Mouse (Mus musculus) forelimb bud, embryonic 11.5 days (tissue): ENCODE measurements at regions not wholly inside any gene's neighbourhood (a gene's known extent, or its start where the extent isn't known, plus 50 kb on each side); places are given as distances from the start of the nearest gene placed in this dataset.

Experiments
- DNase-seq: peaks from one replicate; pipeline ENCODE4 v3.0.0-alpha.2; 2012; ENCODE audit warnings: low read depth, low spot score

DNA sequence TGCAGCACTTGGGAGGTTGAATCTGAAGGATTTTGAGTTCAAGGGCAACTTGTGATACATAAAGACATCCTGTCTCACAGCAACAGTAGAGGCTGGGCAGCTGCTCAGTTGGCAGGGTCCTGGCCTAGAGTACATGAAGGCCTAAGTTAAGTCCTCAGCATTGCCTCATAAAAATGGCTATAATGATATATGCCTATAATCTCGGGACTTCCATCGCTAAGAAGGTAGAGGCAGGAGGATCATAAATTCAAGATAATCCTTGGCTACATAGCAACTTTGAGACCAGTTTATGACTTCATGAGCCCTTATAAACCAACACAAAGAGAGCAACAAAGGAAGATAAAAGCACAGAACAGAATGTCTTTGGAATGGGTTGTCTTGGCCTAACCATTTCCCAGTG lies 570.0 kb upstream of the Auts2 start:
- DNase-seq = no peak

- DNase-seq = peak; percentile 85
Measured at GRCm38 (mm10) chr5:133106691-133107354, 563.7 kb upstream of the Auts2 start.

- DNase-seq = no peak
Measured at GRCm38 (mm10) chr5:133096340-133096739, 553.2 kb upstream of the Auts2 start.

DNA sequence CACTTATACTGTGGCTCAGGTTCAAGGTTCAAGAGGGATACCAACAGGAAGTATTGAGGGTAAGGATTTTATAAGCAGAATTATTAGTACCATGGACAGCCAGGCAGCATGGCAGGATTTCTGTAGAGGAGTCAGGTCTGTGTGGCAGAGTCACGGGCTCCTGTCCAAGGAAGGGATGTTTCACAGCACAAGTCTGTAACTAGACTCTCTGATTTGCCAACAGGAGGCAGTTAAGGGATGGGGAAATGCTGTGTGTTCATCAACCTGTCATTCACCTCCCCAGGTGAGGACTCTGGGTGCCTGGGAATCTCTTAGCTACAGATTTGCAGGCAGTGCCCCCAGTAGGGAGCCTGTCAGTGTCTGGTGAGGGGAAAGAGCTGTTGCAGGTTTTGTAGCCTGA lies 541.7 kb upstream of the Auts2 start:
- no peak for DNase-seq

DNA sequence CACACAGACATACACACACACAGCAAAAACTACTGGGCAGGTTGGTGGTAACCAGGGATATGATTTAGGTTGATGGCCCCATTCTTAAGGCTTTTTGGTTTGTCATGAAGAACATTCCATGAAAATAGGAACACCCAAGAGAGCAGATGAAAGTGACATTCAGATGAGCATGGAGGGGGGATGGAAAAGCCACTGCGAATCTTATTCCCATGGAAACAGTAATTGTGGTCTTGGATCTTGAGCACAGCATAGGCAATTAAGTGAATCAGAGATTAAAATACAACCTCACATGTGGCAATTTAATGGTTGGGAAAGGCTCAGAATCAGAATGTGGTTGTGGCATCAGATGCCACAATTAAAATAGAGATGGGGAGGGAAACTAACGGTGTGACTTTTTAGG lies 537.6 kb upstream of the Auts2 start:
- DNase-seq = no peak

DNA sequence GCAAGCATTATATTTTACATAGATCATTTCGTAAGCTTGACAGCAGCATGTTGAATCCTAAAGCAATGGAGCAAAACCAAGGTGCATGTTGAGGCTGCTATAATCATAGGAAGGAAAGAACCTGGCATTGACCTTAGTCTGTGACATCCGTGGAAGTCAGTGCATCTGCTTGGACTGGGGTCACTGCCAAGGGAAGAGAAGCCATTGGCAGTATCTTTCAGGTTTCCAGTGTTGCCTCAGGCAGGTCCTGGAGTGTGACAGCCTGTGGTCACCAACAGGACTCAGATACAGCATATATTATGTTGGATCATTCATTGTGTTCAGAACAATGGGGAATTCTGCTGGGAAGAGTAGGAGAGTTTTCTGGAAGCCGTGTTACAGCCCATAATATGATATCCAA lies 535.8 kb upstream of the Auts2 start:
- DNase-seq = no peak

DNA sequence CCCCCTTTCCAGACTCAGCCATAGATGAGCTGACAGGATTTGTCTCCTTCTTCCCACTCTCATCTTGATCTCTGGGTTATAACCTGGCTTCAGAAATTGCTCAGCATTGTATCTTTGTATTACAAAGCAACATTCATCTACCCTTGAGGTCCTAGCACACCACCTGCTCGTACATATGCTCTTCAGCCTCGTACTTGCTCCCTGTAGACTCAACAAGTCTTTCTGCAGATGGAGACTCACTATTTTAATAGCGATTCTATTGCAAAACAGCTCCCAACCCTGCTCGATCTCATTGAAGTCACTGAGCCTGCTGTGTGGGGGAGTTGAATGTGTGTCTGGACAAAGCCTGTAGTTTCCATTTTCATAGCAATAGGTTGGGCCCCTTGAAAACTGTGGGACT lies 535.2 kb upstream of the Auts2 start:
- DNase-seq = no peak

DNA sequence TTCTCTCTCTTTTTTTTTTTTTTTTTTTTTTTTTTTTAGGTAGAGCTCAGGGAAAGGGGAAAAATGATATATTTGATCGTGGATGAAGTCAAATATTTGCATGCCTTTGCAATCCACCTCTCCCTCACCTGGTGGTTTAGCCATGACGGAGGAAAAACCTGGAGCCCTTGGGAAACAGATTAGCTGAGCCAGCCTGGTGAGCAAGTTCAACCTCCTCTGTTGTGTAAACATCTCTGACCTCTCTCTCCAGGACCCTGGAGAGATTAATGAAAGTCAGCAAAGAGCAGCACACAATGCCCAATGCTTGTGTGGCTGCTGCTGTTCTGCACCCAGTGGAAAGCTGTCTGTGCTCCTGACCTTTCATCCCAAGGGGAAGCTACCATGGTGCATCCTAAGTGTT lies 530.2 kb upstream of the Auts2 start:
- no peak for DNase-seq

- no peak for DNase-seq
Measured at GRCm38 (mm10) chr5:133070141-133070540, 527.0 kb upstream of the Auts2 start.

GRCm38 (mm10) chr5:133062481-133062880 lies 519.3 kb upstream of the Auts2 start:
- no peak for DNase-seq

DNA sequence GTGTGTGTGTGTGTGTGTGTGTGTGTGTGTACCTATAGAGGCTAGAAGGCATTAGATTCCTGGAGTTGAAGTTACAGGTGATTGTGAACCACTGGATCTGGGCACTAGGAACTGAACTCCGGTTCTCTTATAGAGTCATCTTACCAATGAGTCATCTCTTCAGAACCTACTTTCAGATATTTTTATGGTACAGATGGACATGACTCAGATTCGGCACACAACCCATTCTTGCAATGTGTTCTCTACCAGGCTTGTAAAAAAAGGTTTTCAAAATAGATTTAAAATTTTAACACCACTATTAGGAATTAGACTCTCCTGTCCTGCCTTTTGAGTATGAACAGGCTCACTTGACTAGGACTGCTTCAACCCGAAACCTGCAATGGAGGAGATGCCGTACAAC lies 504.3 kb upstream of the Auts2 start:
- DNase-seq = no peak

DNA sequence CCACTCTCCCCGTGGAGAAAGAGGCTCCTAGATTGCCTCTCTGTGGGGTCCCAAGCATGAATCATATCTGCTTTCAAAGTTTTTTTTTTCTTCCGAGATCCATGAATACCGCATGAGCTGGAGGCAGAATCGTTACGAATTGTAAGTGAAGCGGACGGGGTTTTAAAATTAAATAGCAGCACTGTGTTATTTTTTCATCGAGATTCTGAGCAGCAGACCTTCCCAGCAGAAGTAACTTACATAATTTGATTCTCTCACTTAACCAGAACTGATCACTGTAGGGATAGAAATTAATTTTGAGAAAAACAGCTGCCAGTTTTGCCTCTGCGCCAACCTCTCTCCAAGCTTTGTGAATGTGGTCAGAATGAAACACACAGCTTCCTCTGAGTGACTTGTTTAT lies 502.5 kb upstream of the Auts2 start:
- no peak for DNase-seq

- no peak for DNase-seq
Measured at GRCm38 (mm10) chr5:133027590-133027989, 484.4 kb upstream of the Auts2 start.

DNA sequence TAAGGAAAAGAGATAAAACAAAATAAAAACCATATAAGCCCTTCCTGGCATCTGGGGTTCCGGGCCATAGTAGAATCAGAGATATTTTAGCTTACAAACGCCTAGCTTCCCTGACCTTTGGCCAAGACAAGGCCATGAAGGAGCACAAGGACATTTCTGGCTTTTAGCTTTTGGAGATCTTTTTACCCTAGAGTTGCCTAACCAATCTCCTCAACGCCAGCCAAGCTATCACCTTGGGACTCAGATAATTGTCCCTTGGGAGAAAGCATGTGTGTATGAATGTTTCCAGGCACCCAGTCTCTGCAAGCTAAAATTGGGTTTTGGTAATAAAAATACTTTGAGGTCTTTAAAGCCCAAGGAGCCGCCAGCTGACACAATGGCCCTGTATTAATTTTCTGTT lies 482.0 kb upstream of the Auts2 start:
- no peak for DNase-seq

GRCm38 (mm10) chr5:133020821-133021220 lies 477.7 kb upstream of the Auts2 start:
- no peak for DNase-seq

- DNase-seq = no peak
Measured at GRCm38 (mm10) chr5:133020116-133020515, 477.0 kb upstream of the Auts2 start.

DNA sequence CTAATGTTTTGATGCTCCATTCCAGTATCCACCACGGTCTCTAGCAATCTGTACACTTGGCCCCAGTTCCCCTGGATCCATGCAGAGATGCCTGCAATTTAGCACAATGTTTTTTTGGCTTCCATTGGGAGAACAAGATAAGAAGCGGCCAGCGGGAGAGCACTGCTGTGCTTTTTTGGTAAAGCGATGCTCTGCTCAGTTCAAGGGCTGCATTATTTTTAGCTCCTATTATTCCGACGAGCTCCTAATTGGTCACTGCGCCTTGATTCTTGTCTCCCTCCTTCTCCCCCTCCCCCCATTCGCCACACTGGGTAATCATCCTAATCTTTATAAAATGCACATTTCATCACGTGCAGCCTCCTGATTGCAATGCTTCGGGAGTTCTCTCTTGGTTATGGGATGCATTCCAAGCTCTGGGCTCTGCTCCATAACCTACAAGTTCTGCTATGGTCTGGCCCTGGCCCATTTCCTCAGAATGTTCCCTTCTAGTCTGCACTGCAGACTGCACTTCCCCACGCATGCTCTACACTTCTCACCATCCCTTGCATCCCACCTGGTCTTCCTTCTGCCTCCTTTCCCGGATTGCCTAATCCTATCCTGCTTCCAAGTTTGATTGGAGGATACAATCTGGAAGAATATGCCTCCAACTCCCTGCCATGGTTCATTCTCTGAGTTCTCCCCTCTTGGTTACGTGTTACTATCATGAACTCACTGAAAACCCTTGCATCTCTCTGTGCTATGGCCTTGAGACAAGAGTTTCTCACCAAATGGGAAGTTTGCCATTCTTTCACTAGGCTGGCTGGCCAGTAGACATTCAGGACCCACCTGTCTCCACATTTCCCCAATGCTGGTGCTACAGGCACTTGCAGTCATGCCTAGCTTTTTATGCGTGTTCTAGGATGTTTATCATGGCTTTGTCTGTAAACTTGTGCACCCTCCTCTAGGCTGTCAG lies 467.8 kb upstream of the Auts2 start:
- DNase-seq = no peak

DNA sequence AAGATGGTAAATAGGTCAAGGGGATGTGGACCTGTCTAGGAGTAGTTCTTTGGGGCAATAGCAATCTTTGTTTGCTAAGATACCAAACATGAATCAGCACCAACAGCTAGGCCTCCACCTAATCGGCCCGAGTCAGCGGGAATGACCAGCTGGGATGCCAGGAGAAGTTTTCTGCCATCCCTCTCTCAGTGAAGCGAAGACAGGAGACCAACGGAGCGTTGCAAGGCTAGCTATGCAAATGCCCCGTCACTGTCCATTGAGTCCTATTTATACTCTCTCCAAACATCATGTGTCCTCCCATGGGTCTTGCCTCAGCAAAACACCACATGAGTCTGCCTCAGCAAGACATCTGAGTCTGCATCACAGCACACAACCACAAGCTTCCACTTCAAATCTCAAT lies 439.7 kb upstream of the Auts2 start:
- no peak for DNase-seq

DNA sequence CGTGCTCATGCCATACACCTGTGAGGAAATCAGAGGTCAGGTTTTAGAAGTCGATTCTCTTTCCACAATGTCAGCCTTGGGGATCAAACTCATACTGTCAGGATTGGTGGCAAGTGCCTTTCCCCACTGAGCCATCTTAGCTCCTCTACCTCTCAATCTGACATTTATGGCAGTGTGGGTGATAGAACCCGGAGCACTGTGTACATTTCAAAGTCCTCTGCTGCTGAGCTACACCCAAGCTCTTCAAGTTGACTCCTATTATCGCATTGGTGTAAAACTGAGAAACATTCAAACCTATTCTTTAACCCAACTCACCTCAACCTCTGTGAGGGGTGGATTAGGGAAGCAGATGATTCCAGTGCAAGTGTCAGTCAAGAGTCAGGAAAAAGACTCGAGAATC lies 435.9 kb upstream of the Auts2 start:
- no peak for DNase-seq

GRCm38 (mm10) chr5:132975303-132975932 lies 432.3 kb upstream of the Auts2 start:
- DNase-seq = no peak

DNA sequence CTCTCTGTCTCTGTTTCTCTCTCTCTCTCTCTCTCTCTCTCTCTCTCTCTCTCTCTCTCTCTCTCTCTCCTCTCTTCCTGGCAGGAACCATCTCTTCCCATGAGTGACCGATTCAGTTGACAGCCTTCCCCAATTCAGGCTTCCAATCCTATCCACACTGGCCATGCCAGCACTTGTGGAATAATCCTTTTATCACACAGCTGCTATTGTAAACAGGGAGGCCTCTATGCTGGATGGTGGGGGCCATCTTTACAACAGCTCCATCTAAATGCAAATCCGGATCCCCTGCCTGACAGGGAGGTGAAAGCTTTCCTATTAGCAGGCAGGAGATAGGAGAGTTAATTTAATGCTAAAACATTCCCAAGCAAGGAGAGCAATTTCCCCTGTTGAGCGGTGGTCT lies 431.7 kb upstream of the Auts2 start:
- DNase-seq = no peak

GRCm38 (mm10) chr5:132971046-132971445 lies 427.9 kb upstream of the Auts2 start:
- no peak for DNase-seq

- no peak for DNase-seq
Measured at GRCm38 (mm10) chr5:132969376-132969775, 426.2 kb upstream of the Auts2 start.
